Mouse (Mus musculus): Measurements from ENCODE around the gene Dhx58. TPM values are rescaled to one million over a fixed set of nuclear protein-coding genes. Genes with fewer than 3 reads are reported as not detected.

Dhx58 gene
- total and polyA plus RNA-seq, 2 experiments from 2014 or later, result 1.8 to 3.8 TPM

GRCm38 (mm10) chr11:100646265-100646664 lies 57.8 kb downstream of the Dhx58 start:
- peak; percentile 57 for DNase-seq (ENCODE audit: low spot score)
- no peaks in the 10 kb centered on the region for H3K9me3 ChIP-seq (ENCODE audit: low read length)
- no peaks in the 10 kb centered on the region for H3K4me1 ChIP-seq (ENCODE audit: insufficient read depth, low read length)
- no peak for ATAC-seq (ENCODE audit: low FRiP score)
- H3K27me3 ChIP-seq (ENCODE audit: insufficient read depth, low read length), result peaks cover 5% of the 10 kb centered on the region
- WGBS, result 7% methylated on average over 1 of the region's 1 CpGs
- no peak overlapping the region for H3K4me3 ChIP-seq (ENCODE audit: low read depth, low read length)
- no peak overlapping the region for H3K9ac ChIP-seq (replicated peaks; ENCODE audit: low read length, poor library complexity, severe bottlenecking)
- TF ChIP-seq CTCF (IDR thresholded peaks at IDR 0.05), result peak; percentile 63
- no peak overlapping the region for H3K27ac ChIP-seq (ENCODE audit: low read depth, low read length)
- no peak overlapping the region for H3K4me2 ChIP-seq (ENCODE audit: low read depth, low read length, poor library complexity, severe bottlenecking)
- no peaks in the 10 kb centered on the region for H3K36me3 ChIP-seq (ENCODE audit: insufficient read depth, low read length)

Other genes with a start within 250 kb of the Dhx58 start
- 57.4 and 66.2 TPM in 2 replicates for gene Klhl11, start 231.5 kb downstream of the Dhx58 start, total RNA-seq (2014; rRNA removed)
- 9.1 and 10.3 TPM in 2 replicates for gene Klhl11, start 231.5 kb downstream of the Dhx58 start, polyA plus RNA-seq (2015; fragmentation: Nextera tagmentation; extraction: Ambion mirVana)
- 207 and 228 TPM in 2 replicates for gene Acly, start 176.3 kb downstream of the Dhx58 start, total RNA-seq (2014; rRNA removed)
- 116 and 120 TPM in 2 replicates for gene Acly, start 176.3 kb downstream of the Dhx58 start, polyA plus RNA-seq (2015; fragmentation: Nextera tagmentation; extraction: Ambion mirVana)
- 0.33 and 0.71 TPM in 2 replicates for gene Ttc25, start 158.7 kb downstream of the Dhx58 start, total RNA-seq (2014; rRNA removed)
- 0.96 and 1.4 TPM in 2 replicates for gene Ttc25, start 158.7 kb downstream of the Dhx58 start, polyA plus RNA-seq (2015; fragmentation: Nextera tagmentation; extraction: Ambion mirVana)
- 54.7 and 68.8 TPM in 2 replicates for gene Cnp, start 129.4 kb downstream of the Dhx58 start, total RNA-seq (2014; rRNA removed)
- 65.3 and 76.0 TPM in 2 replicates for gene Cnp, start 129.4 kb downstream of the Dhx58 start, polyA plus RNA-seq (2015; fragmentation: Nextera tagmentation; extraction: Ambion mirVana)
- gene Nkiras2, start 85.0 kb downstream of the Dhx58 start, total RNA-seq (2014; rRNA removed), result 106 and 125 TPM in 2 replicates
- 80.9 and 89.3 TPM in 2 replicates for gene Nkiras2, start 85.0 kb downstream of the Dhx58 start, polyA plus RNA-seq (2015; fragmentation: Nextera tagmentation; extraction: Ambion mirVana)
- 67.1 and 75.9 TPM in 2 replicates for gene Dnajc7, start 84.1 kb downstream of the Dhx58 start, total RNA-seq (2014; rRNA removed)
- 228 and 234 TPM in 2 replicates for gene Dnajc7, start 84.1 kb downstream of the Dhx58 start, polyA plus RNA-seq (2015; fragmentation: Nextera tagmentation; extraction: Ambion mirVana)
- 0.66 and 2.5 TPM in 2 replicates for gene Zfp385c, start 11.8 kb downstream of the Dhx58 start, total RNA-seq (2014; rRNA removed)
- gene Zfp385c, start 11.8 kb downstream of the Dhx58 start, polyA plus RNA-seq (2015; fragmentation: Nextera tagmentation; extraction: Ambion mirVana), result 0.53 and 0.98 TPM in 2 replicates
- 62.8 and 75.6 TPM in 2 replicates for gene Kat2a, start 8.2 kb upstream of the Dhx58 start, total RNA-seq (2014; rRNA removed)
- 69.9 and 70.0 TPM in 2 replicates for gene Kat2a, start 8.2 kb upstream of the Dhx58 start, polyA plus RNA-seq (2015; fragmentation: Nextera tagmentation; extraction: Ambion mirVana)
- gene Hspb9, start 9.6 kb upstream of the Dhx58 start, total RNA-seq (2014; rRNA removed), result not detected in 2 replicates
- gene Hspb9, start 9.6 kb upstream of the Dhx58 start, polyA plus RNA-seq (2015; fragmentation: Nextera tagmentation; extraction: Ambion mirVana), result not detected in 2 replicates
- 218 and 250 TPM in 2 replicates for gene Rab5c, start 33.9 kb upstream of the Dhx58 start, total RNA-seq (2014; rRNA removed)
- gene Rab5c, start 33.9 kb upstream of the Dhx58 start, polyA plus RNA-seq (2015; fragmentation: Nextera tagmentation; extraction: Ambion mirVana), result 33.8 and 34.4 TPM in 2 replicates
- 13.7 and 19.6 TPM in 2 replicates for gene Kcnh4, start 55.7 kb upstream of the Dhx58 start, total RNA-seq (2014; rRNA removed)
- 6.1 and 7.4 TPM in 2 replicates for gene Kcnh4, start 55.7 kb upstream of the Dhx58 start, polyA plus RNA-seq (2015; fragmentation: Nextera tagmentation; extraction: Ambion mirVana)
- gene Hcrt, start 58.7 kb upstream of the Dhx58 start, total RNA-seq (2014; rRNA removed), result 4.5 and 6.7 TPM in 2 replicates
- gene Hcrt, start 58.7 kb upstream of the Dhx58 start, polyA plus RNA-seq (2015; fragmentation: Nextera tagmentation; extraction: Ambion mirVana), result 5.7 and 16.8 TPM in 2 replicates
- 13.9 and 14.1 TPM in 2 replicates for gene Ghdc, start 66.7 kb upstream of the Dhx58 start, total RNA-seq (2014; rRNA removed)
- 6.5 and 6.7 TPM in 2 replicates for gene Ghdc, start 66.7 kb upstream of the Dhx58 start, polyA plus RNA-seq (2015; fragmentation: Nextera tagmentation; extraction: Ambion mirVana)
- 22.5 and 25.6 TPM in 2 replicates for gene Stat5b, start 146.5 kb upstream of the Dhx58 start, total RNA-seq (2014; rRNA removed)
- gene Stat5b, start 146.5 kb upstream of the Dhx58 start, polyA plus RNA-seq (2015; fragmentation: Nextera tagmentation; extraction: Ambion mirVana), result 13.0 and 15.7 TPM in 2 replicates
- 5.1 and 8.5 TPM in 2 replicates for gene Stat5a, start 155.1 kb upstream of the Dhx58 start, total RNA-seq (2014; rRNA removed)
- 4.0 TPM in 2 replicates for gene Stat5a, start 155.1 kb upstream of the Dhx58 start, polyA plus RNA-seq (2015; fragmentation: Nextera tagmentation; extraction: Ambion mirVana)
- 37.8 and 47.1 TPM in 2 replicates for gene Stat3, start 235.3 kb upstream of the Dhx58 start, total RNA-seq (2014; rRNA removed)
- 34.2 and 40.8 TPM in 2 replicates for gene Stat3, start 235.3 kb upstream of the Dhx58 start, polyA plus RNA-seq (2015; fragmentation: Nextera tagmentation; extraction: Ambion mirVana)